Mouse (Mus musculus) T-helper 1 cell (primary cell): Measurements from ENCODE around the gene Tbce.

Experiments
- in situ Hi-C: fragments of 300-600 bp; cut with MboI, MseI; formaldehyde crosslinking; loops from one replicate; pipeline ENCODE4 v1.15.1; 2025; ENCODE audit warnings: high pct_unique_total_duplicates

Tbce gene

GRCm38 (mm10) chr13:13969796-13970195 is 69.6 kb downstream of the Tbce start:
- in situ Hi-C loops = loop anchor here (25.0 kb wide), 1 partner anchor 668 kb away; the partner anchor contains the start of gene AW209491

- in situ Hi-C loops = loop anchor here (25.0 kb wide), 1 partner anchor 669 kb away; the partner anchor contains the start of gene AW209491
These were observed 70.8 kb downstream of the Tbce start for GRCm38 (mm10) chr13:13968629-13969111.

GRCm38 (mm10) chr13:13966172-13966571 is 73.3 kb downstream of the Tbce start:
- in situ Hi-C loops = loop anchor here (25.0 kb wide), 1 partner anchor 671 kb away; the partner anchor contains the start of gene AW209491

GRCm38 (mm10) chr13:13965388-13965964 is 74.0 kb downstream of the Tbce start:
- in situ Hi-C loops = loop anchor here (25.0 kb wide), 1 partner anchor 672 kb away; the partner anchor contains the start of gene AW209491

- in situ Hi-C loops = loop anchor here (25.0 kb wide), 1 partner anchor 676 kb away; the partner anchor contains the start of gene AW209491
These were observed 78.4 kb downstream of the Tbce start for GRCm38 (mm10) chr13:13961046-13961445.

- in situ Hi-C loops = loop anchor here (25.0 kb wide), 1 partner anchor 677 kb away; the partner anchor contains the start of gene AW209491
These were observed 79.2 kb downstream of the Tbce start for GRCm38 (mm10) chr13:13960211-13960610.

- in situ Hi-C loops = loop anchor here (10.0 to 25.0 kb wide), 2 partner anchors 681 to 1562 kb away; partner anchors contain the start of genes AW209491 and Heatr1
These were observed 82.8 kb downstream of the Tbce start for GRCm38 (mm10) chr13:13956686-13957085.

GRCm38 (mm10) chr13:13954931-13955330 is 84.5 kb downstream of the Tbce start:
- in situ Hi-C loops = loop anchor here (5.0 to 25.0 kb wide), 3 partner anchors 102 to 1560 kb away; partner anchors contain the start of genes AW209491 and Heatr1

GRCm38 (mm10) chr13:13953874-13954832 is 85.3 kb downstream of the Tbce start, which contains the start of gene B3galnt2:
TSS of gene B3galnt2 (plus strand) at chr13:13954469.
- in situ Hi-C loops = loop anchor here (5.0 to 25.0 kb wide), 3 partner anchors 103 to 1559 kb away; partner anchors contain the start of genes AW209491 and Heatr1
